22 mouse cellular contexts compared by ENCODE assay signal in the genomic region with DNA sequence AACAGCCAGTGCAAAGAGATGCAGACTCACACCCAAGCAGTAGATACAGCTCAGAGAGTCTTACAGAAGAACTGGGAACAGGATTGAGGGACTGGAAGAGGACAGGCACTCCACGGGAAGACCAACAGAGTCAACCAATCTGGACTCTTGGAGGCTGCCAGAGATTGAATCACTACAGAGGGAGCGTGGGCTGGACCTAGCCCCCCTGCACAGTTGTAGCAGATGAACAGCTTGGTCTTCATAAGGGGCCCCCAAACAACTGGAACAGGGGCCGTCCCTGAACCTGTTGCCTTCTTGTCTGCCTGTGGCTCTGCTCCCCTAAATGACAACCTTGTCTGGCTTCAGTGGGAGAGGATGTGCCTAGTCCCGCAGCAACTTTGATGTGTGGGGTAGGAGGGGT.
"Had no signal": no experiment of that assay in that cellular context is flagged by ENCODE, and none has a peak within 500 bp of the region (broad histone marks: within the 10 kb centered on the region; RNA-seq: fewer than 3 reads in every experiment).

No protein-coding gene starts in this region.

- H3K27ac ChIP-seq: kidney, postnatal 0 days; limb, embryonic 12.5 days; limb, embryonic 15.5 days; liver, embryonic 14.5 days; macrophage; midbrain, embryonic 10.5 days; neural tube, embryonic 12.5 days; neural tube, embryonic 15.5 days; stomach, embryonic 15.5 days had no signal

- H3K4me3 ChIP-seq: limb, embryonic 12.5 days; limb, embryonic 15.5 days; megakaryocyte, embryonic 14.5 days; midbrain, embryonic 10.5 days; neural tube, embryonic 12.5 days; neural tube, embryonic 15.5 days; stomach, embryonic 15.5 days had no signal

- H3K4me1 ChIP-seq: limb, embryonic 12.5 days; limb, embryonic 15.5 days; megakaryocyte, embryonic 14.5 days; neural tube, embryonic 12.5 days; neural tube, embryonic 15.5 days; stomach, embryonic 15.5 days had no signal

- ATAC-seq: intestine, postnatal 0 days; liver, postnatal 0 days; lung, postnatal 0 days had no signal

- DNase-seq: kidney, adult 2 months; kidney, postnatal 25 days; left cerebral cortex, postnatal 4 days; liver, postnatal 0 days; lung, embryonic 14.5 days; midbrain, embryonic 14.5 days; right cerebral cortex, adult 18-20 months; right cerebral cortex, postnatal 14 days; right cerebral cortex, postnatal 4 days; thymus, postnatal 25 days had no signal
